Mouse (Mus musculus): ENCODE results near the gene Alkbh1. TPM values are rescaled to one million over a fixed set of nuclear protein-coding genes. Genes with fewer than 3 reads are reported as not detected.
A peak's percentile ranks its signal among the peaks of the same experiment; 100 is the strongest.
"Not testable (repeated sequence)": the region's sequence is repeated elsewhere in the genome, so short reads cannot be mapped to it uniquely, and the experiment has no call there.

The Alkbh1 gene
- polyA plus RNA-seq (2012; ENCODE audit: insufficient read depth, insufficient read length, missing spikeins) = 11.2 and 14.3 TPM in 2 replicates

DNA sequence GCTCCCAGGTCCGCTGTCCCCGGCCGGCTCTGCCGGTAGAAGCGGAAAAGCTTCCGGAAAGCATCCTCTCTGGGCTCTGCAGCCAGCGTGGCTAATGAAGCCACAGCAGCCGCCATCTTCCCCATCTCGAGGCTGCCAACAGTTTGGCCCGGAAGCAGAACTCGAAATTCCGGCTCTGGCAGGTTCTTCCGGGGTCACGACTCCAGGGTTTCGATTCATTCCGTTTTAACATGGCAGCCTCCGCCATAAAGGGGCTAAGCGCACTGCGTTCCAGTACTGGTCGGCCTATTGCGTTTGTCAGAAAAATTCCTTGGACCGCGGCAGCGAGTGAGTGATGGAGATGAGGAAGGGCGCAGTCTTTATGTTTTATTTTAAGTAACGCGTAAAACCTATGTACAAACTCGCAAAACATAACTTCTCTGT, at the start of gene Alkbh1, which contains the start of gene Slirp:
Alkbh1 (minus strand) TSS at position 318 of the 423 bp plus-strand sequence.
Slirp (plus strand) TSS at position 197 of the 423 bp plus-strand sequence.
- peaks cover 19% of the 10 kb centered on the region for H3K4me1 ChIP-seq (ENCODE audit: control insufficient read depth, insufficient read depth, low read length)
- TF ChIP-seq POLR2A (IDR thresholded peaks at IDR 0.05; ENCODE audit: borderline replicate concordance, low read depth, low read length) (0 out of 2 replicates have a peak, but pooled peaks have one; percentile 10), CTCF (IDR thresholded peaks at IDR 0.05; ENCODE audit: low read depth, low read length) (no peak)
- H3K4me3 ChIP-seq (ENCODE audit: insufficient read depth, low read length) = peak within 1 kb of the TSS; percentile 89
- H3K27ac ChIP-seq (ENCODE audit: insufficient read depth, low read depth, low read length) = peak within 1 kb of the TSS; percentile 87

DNA sequence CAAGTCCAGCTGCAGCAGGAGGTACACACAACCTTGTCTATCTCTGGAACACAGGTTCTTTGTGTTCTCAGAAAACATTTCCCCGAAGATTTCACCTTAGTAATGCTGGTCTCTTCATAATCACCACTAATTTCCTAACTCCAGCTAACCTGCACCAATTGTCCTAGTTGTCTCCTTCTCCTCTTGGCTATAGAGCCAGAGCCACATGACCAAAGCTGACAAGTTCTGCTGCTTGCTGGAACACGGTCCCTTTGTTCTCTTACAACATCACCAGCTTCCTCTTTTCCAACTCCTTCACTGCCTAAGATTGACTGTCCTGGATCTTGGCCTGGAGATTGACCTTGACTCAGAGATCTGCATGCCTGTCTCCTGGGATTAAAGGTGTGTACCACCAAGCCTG, 44.9 kb upstream of the Alkbh1 start:
- not testable (repeated sequence) for H3K27ac ChIP-seq (ENCODE audit: insufficient read depth, low read depth, low read length); H3K4me1 ChIP-seq (ENCODE audit: control insufficient read depth, insufficient read depth, low read length); H3K4me3 ChIP-seq (ENCODE audit: insufficient read depth, low read length)

DNA sequence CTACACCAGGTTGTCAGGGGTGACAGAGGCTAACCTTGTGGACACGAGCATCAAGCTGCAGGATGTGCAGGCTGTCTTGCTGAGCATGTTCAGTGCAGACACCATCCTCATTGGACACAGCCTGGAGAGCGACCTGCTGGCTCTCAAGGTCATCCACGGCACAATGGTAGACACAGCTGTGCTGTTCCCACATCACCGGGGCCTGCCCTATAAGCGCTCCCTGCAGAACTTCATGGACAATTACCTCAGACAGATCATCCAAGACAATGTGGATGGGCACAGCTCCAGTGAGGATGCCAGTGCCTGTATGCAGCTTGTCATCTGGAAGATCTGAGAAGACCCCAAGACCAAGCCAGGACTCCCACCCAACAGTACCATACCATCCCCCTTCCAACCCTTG, 38.7 kb upstream of the Alkbh1 start:
- H3K4me1 ChIP-seq (ENCODE audit: control insufficient read depth, insufficient read depth, low read length); H3K27ac ChIP-seq (ENCODE audit: insufficient read depth, low read depth, low read length); H3K4me3 ChIP-seq (ENCODE audit: insufficient read depth, low read length): not testable (repeated sequence)

DNA sequence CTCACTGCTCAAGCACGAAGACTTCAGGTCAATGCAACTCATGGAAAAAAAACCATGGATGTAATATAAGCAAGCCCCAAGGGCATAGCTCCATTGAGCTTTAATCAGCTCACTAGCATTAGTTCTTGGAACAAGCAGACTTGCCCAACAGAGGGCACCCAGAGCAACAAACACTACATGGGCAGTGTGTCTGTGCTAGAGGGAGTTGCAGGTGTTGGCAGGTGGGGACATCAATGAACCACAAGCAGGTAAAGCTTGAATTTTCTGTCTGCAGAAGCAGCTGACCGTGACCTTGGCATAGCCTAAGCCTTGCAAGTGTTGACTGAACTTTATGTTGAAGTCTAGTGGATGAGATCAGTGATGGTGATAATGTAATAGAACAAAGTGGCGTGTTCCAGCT, 30.9 kb upstream of the Alkbh1 start:
- no peak overlapping the region for H3K27ac ChIP-seq (ENCODE audit: insufficient read depth, low read depth, low read length)
- H3K4me3 ChIP-seq (ENCODE audit: insufficient read depth, low read length) = no peak overlapping the region
- TF ChIP-seq CTCF (IDR thresholded peaks at IDR 0.05; ENCODE audit: low read depth, low read length) (no peak), POLR2A (IDR thresholded peaks at IDR 0.05; ENCODE audit: borderline replicate concordance, low read depth, low read length) (no peak)
- peaks cover 12% of the 10 kb centered on the region for H3K4me1 ChIP-seq (ENCODE audit: control insufficient read depth, insufficient read depth, low read length)

DNA sequence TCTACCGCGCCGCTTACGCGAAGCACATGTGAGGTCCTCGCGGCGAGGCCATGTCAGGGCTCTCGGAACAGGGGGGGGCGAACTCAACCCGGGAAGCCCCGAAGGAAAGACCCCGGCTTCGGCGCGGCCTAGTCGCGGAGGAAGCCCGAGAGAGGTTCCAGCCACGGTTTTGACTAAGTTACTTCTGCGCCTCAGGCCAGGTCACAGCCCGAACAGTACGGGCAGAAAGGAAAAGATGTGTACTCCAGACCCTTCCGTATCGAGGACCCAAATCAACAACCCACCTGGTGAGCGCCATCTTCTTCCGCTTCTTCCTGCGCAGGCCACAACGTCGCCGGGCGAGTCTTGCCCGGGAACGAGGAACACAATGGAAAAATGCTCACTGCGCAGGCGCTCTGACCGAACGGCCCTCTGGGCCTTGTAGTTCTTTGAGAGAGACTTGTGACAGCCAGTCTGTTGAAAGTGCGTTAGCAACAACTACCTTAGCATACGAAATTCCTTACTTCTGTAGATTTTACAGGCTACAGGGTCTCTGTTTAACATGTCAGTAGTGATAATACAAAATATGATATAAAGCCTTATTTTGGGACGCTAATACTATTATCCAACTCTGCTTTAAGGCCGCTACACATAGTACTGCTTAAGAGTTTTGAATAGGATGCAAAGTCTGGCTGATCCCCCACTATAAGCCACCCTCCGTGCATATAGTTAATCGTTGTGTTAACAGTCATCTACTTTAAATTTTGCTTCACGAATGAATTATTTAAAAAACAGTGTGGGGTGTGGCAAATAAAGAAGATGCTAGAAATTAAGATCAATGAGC, 28.4 kb upstream of the Alkbh1 start, which contains the start of gene Snw1:
Snw1 (minus strand) TSS at position 311 of the 823 bp plus-strand sequence.
- Histone ChIP-seq H3K4me3 (ENCODE audit: insufficient read depth, low read length) (peak within 1 kb of the TSS; percentile 97), H3K4me1 (ENCODE audit: control insufficient read depth, insufficient read depth, low read length) (peaks cover 14% of the 10 kb centered on the region), H3K27ac (ENCODE audit: insufficient read depth, low read depth, low read length) (peak within 1 kb of the TSS; percentile 35)
- no peak for TF ChIP-seq POLR2A (IDR thresholded peaks at IDR 0.05; ENCODE audit: borderline replicate concordance, low read depth, low read length)
- TF ChIP-seq CTCF (IDR thresholded peaks at IDR 0.05; ENCODE audit: low read depth, low read length) = no peak

DNA sequence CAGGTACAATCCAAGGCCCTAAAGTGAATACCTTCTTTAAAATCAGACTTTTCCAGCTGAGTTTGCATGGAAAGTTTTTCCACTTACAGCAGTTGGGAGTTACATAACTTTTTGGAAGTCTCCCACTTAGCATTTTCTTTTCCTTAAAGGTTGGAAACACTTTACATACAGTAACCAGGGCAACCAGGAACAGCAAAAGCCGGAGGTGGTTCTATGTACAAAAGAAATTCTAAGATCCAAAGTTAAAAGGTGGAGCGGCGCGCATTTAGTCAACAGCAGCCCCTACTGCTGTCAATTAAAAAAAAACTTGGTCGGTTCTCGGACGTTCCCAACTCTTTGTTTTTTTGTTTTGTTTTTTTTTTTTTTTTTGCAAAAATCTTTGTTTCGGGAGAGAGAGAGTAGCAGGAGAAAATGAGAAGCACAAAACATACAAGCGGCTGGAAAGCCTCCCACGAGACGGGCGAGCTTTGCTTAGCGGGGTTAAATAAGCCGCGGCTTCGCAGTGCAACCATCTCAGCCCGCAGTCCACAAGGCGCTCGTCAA, 27.7 kb upstream of the Alkbh1 start:
- H3K4me3 ChIP-seq (ENCODE audit: insufficient read depth, low read length) = peak overlapping the region; percentile 97
- H3K27ac ChIP-seq (ENCODE audit: insufficient read depth, low read depth, low read length) = peak overlapping the region; percentile 35
- peaks cover 14% of the 10 kb centered on the region for H3K4me1 ChIP-seq (ENCODE audit: control insufficient read depth, insufficient read depth, low read length)
- TF ChIP-seq POLR2A (IDR thresholded peaks at IDR 0.05; ENCODE audit: borderline replicate concordance, low read depth, low read length) = no peak
- TF ChIP-seq CTCF (IDR thresholded peaks at IDR 0.05; ENCODE audit: low read depth, low read length) = no peak

DNA sequence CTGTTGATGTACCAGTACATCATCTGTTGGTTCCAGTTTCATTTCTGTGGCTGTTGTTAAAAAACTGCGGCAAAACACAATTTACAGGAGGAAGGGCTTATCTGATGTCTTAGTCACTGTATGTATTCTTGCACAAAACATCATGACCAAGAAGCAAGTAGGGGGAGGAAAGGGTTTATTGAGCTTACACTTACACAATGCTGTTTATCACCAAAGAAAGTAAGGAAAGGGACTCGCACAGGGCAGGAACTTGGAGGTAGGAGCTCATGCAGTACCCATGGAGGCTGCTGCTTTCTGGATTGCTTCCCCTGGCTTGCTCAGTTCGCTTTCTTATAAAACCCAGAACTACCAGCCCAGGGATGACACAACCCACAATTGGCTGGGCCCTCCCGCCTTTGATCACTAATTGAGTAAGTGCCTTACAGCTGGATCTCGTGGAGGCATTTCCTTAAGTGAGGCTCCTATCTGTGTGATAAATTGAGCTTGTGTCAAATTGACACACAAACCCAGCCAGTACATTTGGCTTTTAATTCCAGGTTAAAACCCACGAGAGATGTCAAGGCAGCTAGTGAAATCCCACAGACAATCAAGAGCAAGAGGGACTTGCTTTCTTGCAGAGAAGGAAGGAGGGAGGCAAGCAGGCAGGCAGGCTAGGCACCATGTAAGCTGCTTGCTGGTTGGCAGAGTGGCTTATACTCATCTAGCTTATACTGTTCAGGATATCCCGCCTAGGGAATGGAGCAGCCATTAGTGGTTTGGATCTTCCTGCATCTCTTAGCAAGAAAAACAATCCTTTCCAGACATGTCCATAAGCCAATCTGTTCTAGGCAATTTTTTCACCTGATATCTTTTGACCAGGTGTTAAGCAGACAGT, 26.7 kb upstream of the Alkbh1 start:
- H3K4me1 ChIP-seq (ENCODE audit: control insufficient read depth, insufficient read depth, low read length) = peaks cover 14% of the 10 kb centered on the region
- H3K4me3 ChIP-seq (ENCODE audit: insufficient read depth, low read length) = peak overlapping the region; percentile 97
- H3K27ac ChIP-seq (ENCODE audit: insufficient read depth, low read depth, low read length) = peak overlapping the region; percentile 22
- TF ChIP-seq POLR2A (IDR thresholded peaks at IDR 0.05; ENCODE audit: borderline replicate concordance, low read depth, low read length) (no peak), CTCF (IDR thresholded peaks at IDR 0.05; ENCODE audit: low read depth, low read length) (no peak)

DNA sequence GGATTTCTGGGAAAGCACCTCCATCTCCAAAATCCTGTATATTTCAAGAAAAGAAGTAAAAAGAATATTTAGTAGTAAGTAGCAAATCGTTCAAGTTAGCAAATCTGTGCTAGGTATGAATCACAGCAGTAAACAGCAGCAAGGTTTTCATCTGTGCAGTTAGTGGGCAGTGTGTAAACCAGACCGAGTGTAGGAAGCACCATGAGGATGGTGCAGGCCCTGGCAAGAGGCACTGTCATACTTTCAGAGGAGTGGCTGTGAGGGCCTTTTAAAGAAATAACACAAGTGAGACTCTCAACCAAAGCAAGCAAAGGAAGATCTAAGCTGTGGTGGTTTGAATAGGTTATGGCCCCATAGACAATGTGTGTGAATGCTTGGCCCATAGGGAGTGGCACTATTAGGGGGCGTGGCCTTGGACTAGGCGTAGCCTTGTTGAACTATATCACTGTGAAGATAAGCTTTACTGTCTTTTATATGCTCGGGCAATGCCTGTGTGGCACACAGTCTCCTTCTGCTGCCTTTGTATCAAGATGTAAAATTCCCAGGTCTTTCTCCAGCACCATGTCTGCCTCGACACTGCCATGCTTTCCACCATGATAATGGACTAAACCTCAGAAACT, 21.0 kb upstream of the Alkbh1 start:
- H3K27ac ChIP-seq (ENCODE audit: insufficient read depth, low read depth, low read length) = no peak overlapping the region
- TF ChIP-seq CTCF (IDR thresholded peaks at IDR 0.05; ENCODE audit: low read depth, low read length) = no peak
- no peak for TF ChIP-seq POLR2A (IDR thresholded peaks at IDR 0.05; ENCODE audit: borderline replicate concordance, low read depth, low read length)
- H3K4me3 ChIP-seq (ENCODE audit: insufficient read depth, low read length) = no peak overlapping the region
- peaks cover 2% of the 10 kb centered on the region; the same call in 1 of the 2 replicates for H3K4me1 ChIP-seq (ENCODE audit: control insufficient read depth, insufficient read depth, low read length)

DNA sequence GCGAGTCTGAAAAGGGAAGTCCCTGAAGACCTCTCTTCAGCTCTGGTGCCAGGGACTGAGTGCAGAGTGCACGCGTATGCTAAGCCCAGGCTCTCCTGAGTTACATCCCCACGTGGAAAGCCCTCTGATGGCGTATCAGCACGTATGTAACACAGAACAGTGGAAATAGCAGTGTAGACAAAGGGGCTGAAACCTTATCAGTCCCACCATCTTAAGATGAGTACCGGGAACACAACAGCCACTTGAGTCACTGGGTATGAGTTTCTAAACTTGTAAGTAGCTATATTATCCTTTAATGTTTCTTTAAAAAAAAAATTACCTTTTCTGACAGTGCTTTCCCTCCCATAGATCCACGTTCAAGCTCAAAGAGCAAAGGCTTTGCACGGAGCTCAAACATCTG, 5.6 kb upstream of the Alkbh1 start:
- no peak for TF ChIP-seq CTCF (IDR thresholded peaks at IDR 0.05; ENCODE audit: low read depth, low read length)
- no peak for TF ChIP-seq POLR2A (IDR thresholded peaks at IDR 0.05; ENCODE audit: borderline replicate concordance, low read depth, low read length)
- Histone ChIP-seq H3K4me3 (ENCODE audit: insufficient read depth, low read length) (no peak overlapping the region), H3K27ac (ENCODE audit: insufficient read depth, low read depth, low read length) (no peak overlapping the region), H3K4me1 (ENCODE audit: control insufficient read depth, insufficient read depth, low read length) (peaks cover 4% of the 10 kb centered on the region)
